In genomic region chr7:3616389-3617241, GRCm38 (mm10) we compare ENCODE assay signal across 8 mouse cellular contexts. TPM values are rescaled to one million over a fixed set of nuclear protein-coding genes. Genes with fewer than 3 reads are reported as not detected.
A peak's percentile ranks its signal among the peaks of the same experiment; 100 is the strongest.
DNase-seq lines count a peak whose midpoint lies in the region; ATAC-seq and TF ChIP-seq lines count a peak whose summit lies in the region.

No protein-coding gene starts in this region.

- peak overlapping the region; percentile 70 for H3K4me3 ChIP-seq in heart, embryonic 12.5 days
- H3K4me3 ChIP-seq in hindbrain, postnatal 0 days (ENCODE audit: low read length): peak overlapping the region; percentile 86
- H3K4me3 ChIP-seq in midbrain, embryonic 14.5 days (replicated peaks; ENCODE audit: low read depth, low read length): peak overlapping the region; percentile 64

- TF ChIP-seq CTCF in hindbrain, postnatal 0 days (IDR thresholded peaks at IDR 0.05; ENCODE audit: low read depth): peak; percentile 78

- peak overlapping the region; percentile 42; the same call in 1 of the 2 replicates for H3K4me2 ChIP-seq in heart, embryonic 12.5 days
- peak overlapping the region; percentile 82; the same call in 1 of the 2 replicates for H3K4me2 ChIP-seq in hindbrain, postnatal 0 days (ENCODE audit: low read depth, low read length)
- peak overlapping the region; percentile 85 for H3K4me2 ChIP-seq in midbrain, embryonic 14.5 days (ENCODE audit: low read length)

- peaks cover 24% of the 10 kb centered on the region for H3K36me3 ChIP-seq in heart, embryonic 12.5 days
- peaks cover 14% of the 10 kb centered on the region; the same call in 1 of the 2 replicates for H3K36me3 ChIP-seq in hindbrain, postnatal 0 days (ENCODE audit: insufficient read depth, low read length)
- H3K36me3 ChIP-seq in midbrain, embryonic 14.5 days (ENCODE audit: control insufficient read depth, insufficient read depth, low read length): peaks cover 21% of the 10 kb centered on the region

- H3K9me3 ChIP-seq in heart, embryonic 12.5 days (replicated peaks): no peaks in the 10 kb centered on the region
- H3K9me3 ChIP-seq in hindbrain, postnatal 0 days (ENCODE audit: low read length): no peaks in the 10 kb centered on the region
- no peaks in the 10 kb centered on the region for H3K9me3 ChIP-seq in midbrain, embryonic 14.5 days (ENCODE audit: control insufficient read depth, low read length)

- H3K9ac ChIP-seq in heart, embryonic 12.5 days: no peak overlapping the region
- no peak overlapping the region; the same call in 1 of the 2 replicates for H3K9ac ChIP-seq in hindbrain, postnatal 0 days (replicated peaks; ENCODE audit: low read length)
- no peak overlapping the region for H3K9ac ChIP-seq in midbrain, embryonic 14.5 days (replicated peaks; ENCODE audit: low read length)

- H3K27ac ChIP-seq in heart, embryonic 12.5 days (ENCODE audit: poor library complexity, severe bottlenecking): no peak overlapping the region
- H3K27ac ChIP-seq in hindbrain, postnatal 0 days: no peak overlapping the region
- no peak overlapping the region for H3K27ac ChIP-seq in midbrain, embryonic 14.5 days (replicated peaks; ENCODE audit: low read depth, low read length)

- 43% methylated on average over 6 of the region's 6 CpGs for WGBS in heart, embryonic 12.5 days
- WGBS in hindbrain, postnatal 0 days: 40% methylated on average over 6 of the region's 6 CpGs
- 41% methylated on average over 6 of the region's 6 CpGs for WGBS in midbrain, embryonic 14.5 days

- DNase-seq in heart, postnatal 4 days: no peak
- peak; percentile 23 for DNase-seq in thymus, postnatal 10 days (ENCODE audit: low spot score in 2 of 2)
- DNase-seq in thymus, postnatal 0 days (ENCODE audit: low spot score): no peak
- no peak for DNase-seq in hindbrain, postnatal 0 days (ENCODE audit: low spot score)
- no peak for DNase-seq in midbrain, embryonic 14.5 days
- no peak for DNase-seq in spleen, postnatal 36 days (ENCODE audit: low spot score in 2 of 2)

- no peaks in the 10 kb centered on the region; the same call in 1 of the 2 replicates for H3K27me3 ChIP-seq in heart, embryonic 12.5 days (replicated peaks)
- H3K27me3 ChIP-seq in hindbrain, postnatal 0 days (ENCODE audit: insufficient read depth, low read length): no peaks in the 10 kb centered on the region
- H3K27me3 ChIP-seq in midbrain, embryonic 14.5 days (ENCODE audit: control insufficient read depth, insufficient read depth, low read length): no peaks in the 10 kb centered on the region

- peak; percentile 26; the same call in 1 of the 2 replicates for ATAC-seq in heart, embryonic 12.5 days (ENCODE audit: insufficient number of reproducible peaks, low FRiP score)
- no peak; the same call in none of the 2 replicates for ATAC-seq in hindbrain, postnatal 0 days
- peak; percentile 58 for ATAC-seq in midbrain, embryonic 14.5 days (ENCODE audit: low FRiP score, low TSS enrichment)
- no peak for ATAC-seq in monocyte, adult 5-6 weeks (replicated peaks; ENCODE audit: insufficient number of reproducible peaks, low FRiP score, low TSS enrichment, poor library complexity, severe bottlenecking)

- H3K4me1 ChIP-seq in heart, embryonic 12.5 days (replicated peaks): peaks cover 7% of the 10 kb centered on the region
- peaks cover 5% of the 10 kb centered on the region; the same call in 1 of the 2 replicates for H3K4me1 ChIP-seq in hindbrain, postnatal 0 days (ENCODE audit: insufficient read depth, low read length)
- H3K4me1 ChIP-seq in midbrain, embryonic 14.5 days (ENCODE audit: control insufficient read depth, insufficient read depth, low read length): peaks cover 5% of the 10 kb centered on the region

RNA-seq across cellular contexts. Expression of gene Ndufa3, which starts 0.6 kb away (rescaled TPM):
- polyA plus RNA-seq in heart, embryonic 12.5 days (2016; fragmentation: Nextera tagmentation; extraction: Ambion mirVana): 550 and 560 TPM in 2 replicates
- 1,000 to 10,000 TPM; 1,232 to 1,303 TPM for total RNA-seq in heart, postnatal 4 days (2021)
- 523 and 568 TPM in 2 replicates for polyA plus RNA-seq in thymus, postnatal 0 days (2015; fragmentation: Nextera tagmentation; extraction: Ambion mirVana)
- 235 and 572 TPM in 2 replicates for total RNA-seq in hindbrain, postnatal 0 days (2014; rRNA removed)
- 664 and 717 TPM in 2 replicates for polyA plus RNA-seq in hindbrain, postnatal 0 days (2015; fragmentation: Nextera tagmentation; extraction: Ambion mirVana)
- polyA plus RNA-seq in midbrain, embryonic 14.5 days (2014; fragmentation: Nextera tagmentation; extraction: Ambion mirVana): 432 and 586 TPM in 2 replicates
- total RNA-seq in monocyte, adult 5-6 weeks (2017): 163 to 226 TPM (median 220 TPM) in 3 replicates

RNA-seq across cellular contexts. Expression of gene Oscar, which starts 0.7 kb away (rescaled TPM):
- 0.09 and 0.23 TPM in 2 replicates for polyA plus RNA-seq in heart, embryonic 12.5 days (2016; fragmentation: Nextera tagmentation; extraction: Ambion mirVana)
- total RNA-seq in heart, postnatal 4 days (2021): under 1 TPM; 0.52 to 0.81 TPM
- 0.09 TPM in 1 of 2 replicates, not detected in the other for polyA plus RNA-seq in thymus, postnatal 0 days (2015; fragmentation: Nextera tagmentation; extraction: Ambion mirVana)
- 0.50 and 1.1 TPM in 2 replicates for total RNA-seq in hindbrain, postnatal 0 days (2014; rRNA removed)
- 0.35 and 0.60 TPM in 2 replicates for polyA plus RNA-seq in hindbrain, postnatal 0 days (2015; fragmentation: Nextera tagmentation; extraction: Ambion mirVana)
- polyA plus RNA-seq in midbrain, embryonic 14.5 days (2014; fragmentation: Nextera tagmentation; extraction: Ambion mirVana): 0.26 and 0.63 TPM in 2 replicates
- not detected in 3 replicates for total RNA-seq in monocyte, adult 5-6 weeks (2017)

RNA-seq across cellular contexts. Expression of gene Tfpt, which starts 13.1 kb away (rescaled TPM):
- polyA plus RNA-seq in heart, embryonic 12.5 days (2016; fragmentation: Nextera tagmentation; extraction: Ambion mirVana): 18.6 and 19.8 TPM in 2 replicates
- total RNA-seq in heart, postnatal 4 days (2021): 10 to 100 TPM; 18.0 to 23.0 TPM
- 20.8 and 28.9 TPM in 2 replicates for polyA plus RNA-seq in thymus, postnatal 0 days (2015; fragmentation: Nextera tagmentation; extraction: Ambion mirVana)
- total RNA-seq in hindbrain, postnatal 0 days (2014; rRNA removed): 14.2 and 17.3 TPM in 2 replicates
- 31.4 and 35.9 TPM in 2 replicates for polyA plus RNA-seq in hindbrain, postnatal 0 days (2015; fragmentation: Nextera tagmentation; extraction: Ambion mirVana)
- 30.4 and 38.5 TPM in 2 replicates for polyA plus RNA-seq in midbrain, embryonic 14.5 days (2014; fragmentation: Nextera tagmentation; extraction: Ambion mirVana)
- total RNA-seq in monocyte, adult 5-6 weeks (2017): 20.6 to 34.9 TPM (median 28.7 TPM) in 3 replicates

RNA-seq across cellular contexts. Expression of gene Prpf31, which starts 13.2 kb away (rescaled TPM):
- 63.7 and 68.0 TPM in 2 replicates for polyA plus RNA-seq in heart, embryonic 12.5 days (2016; fragmentation: Nextera tagmentation; extraction: Ambion mirVana)
- 10 to 100 TPM; 37.5 to 40.3 TPM for total RNA-seq in heart, postnatal 4 days (2021)
- polyA plus RNA-seq in thymus, postnatal 0 days (2015; fragmentation: Nextera tagmentation; extraction: Ambion mirVana): 88.2 and 93.1 TPM in 2 replicates
- 48.6 and 50.8 TPM in 2 replicates for total RNA-seq in hindbrain, postnatal 0 days (2014; rRNA removed)
- 77.6 and 78.6 TPM in 2 replicates for polyA plus RNA-seq in hindbrain, postnatal 0 days (2015; fragmentation: Nextera tagmentation; extraction: Ambion mirVana)
- 71.0 and 82.7 TPM in 2 replicates for polyA plus RNA-seq in midbrain, embryonic 14.5 days (2014; fragmentation: Nextera tagmentation; extraction: Ambion mirVana)
- total RNA-seq in monocyte, adult 5-6 weeks (2017): 50.9 to 63.8 TPM (median 57.8 TPM) in 3 replicates

RNA-seq across cellular contexts. Expression of gene Cnot3, which starts 28.5 kb away (rescaled TPM):
- polyA plus RNA-seq in heart, embryonic 12.5 days (2016; fragmentation: Nextera tagmentation; extraction: Ambion mirVana): 35.8 and 41.9 TPM in 2 replicates
- total RNA-seq in heart, postnatal 4 days (2021): 10 to 100 TPM; 37.9 to 38.3 TPM
- polyA plus RNA-seq in thymus, postnatal 0 days (2015; fragmentation: Nextera tagmentation; extraction: Ambion mirVana): 42.6 and 44.5 TPM in 2 replicates
- 23.7 and 26.0 TPM in 2 replicates for total RNA-seq in hindbrain, postnatal 0 days (2014; rRNA removed)
- polyA plus RNA-seq in hindbrain, postnatal 0 days (2015; fragmentation: Nextera tagmentation; extraction: Ambion mirVana): 26.4 and 29.8 TPM in 2 replicates
- 36.6 and 51.2 TPM in 2 replicates for polyA plus RNA-seq in midbrain, embryonic 14.5 days (2014; fragmentation: Nextera tagmentation; extraction: Ambion mirVana)
- total RNA-seq in monocyte, adult 5-6 weeks (2017): 19.8 to 52.4 TPM (median 24.8 TPM) in 3 replicates

Comparison
In these comparisons a context has a peak if more than half of its experiments do, and no peak if none do; other contexts are left out.
1. DNase-seq: peak in thymus, postnatal 10 days (2 of 2); none in heart, postnatal 4 days (single experiment), thymus, postnatal 0 days (single experiment), hindbrain, postnatal 0 days (single experiment), midbrain, embryonic 14.5 days (single experiment) and spleen, postnatal 36 days (0 of 2).
2. ATAC-seq: peak in heart, embryonic 12.5 days (single experiment) and midbrain, embryonic 14.5 days (single experiment); none in hindbrain, postnatal 0 days (single experiment) and monocyte, adult 5-6 weeks (single experiment).
3. Peak in every context shown above with its lines, with median percentiles within 50 percentile points of each other: H3K4me2 ChIP-seq and H3K4me3 ChIP-seq.